Mouse (Mus musculus): Measurements from ENCODE around the gene Syap1.

The Syap1 gene

DNA sequence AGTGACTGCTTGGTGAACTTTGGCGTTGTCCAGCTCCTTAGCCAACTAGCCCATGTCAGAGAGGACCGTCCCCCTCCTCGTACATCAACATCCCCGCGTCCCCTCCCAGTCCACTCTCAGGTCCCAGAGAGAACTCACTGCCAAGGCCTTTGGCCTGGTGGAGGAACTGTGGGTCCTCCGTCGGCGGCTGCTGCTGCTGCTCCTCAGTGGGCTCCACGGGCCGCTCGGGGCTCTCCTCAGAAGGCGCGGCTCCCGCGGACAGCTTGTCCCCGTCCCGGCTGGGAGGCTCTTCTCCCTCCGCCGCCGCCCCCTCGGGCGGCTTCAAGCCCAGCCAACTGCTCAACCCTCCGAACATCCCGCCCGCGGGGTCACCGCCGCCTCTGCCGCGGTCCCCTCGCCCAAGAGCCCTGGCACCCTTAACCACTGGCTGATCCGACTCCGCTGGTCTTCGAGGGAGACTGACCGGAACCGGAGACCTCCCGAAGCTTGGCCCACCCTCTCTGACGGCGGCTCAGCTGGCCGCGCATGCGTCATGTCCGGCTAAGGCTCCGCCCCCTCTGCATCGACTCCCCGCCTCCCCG, at the start of gene Syap1:
Gene Syap1 (minus strand): TSS at position 517 of the 581 bp plus-strand sequence.
- DNase-seq (ENCODE audit: low read depth) = peak; percentile 85

DNA sequence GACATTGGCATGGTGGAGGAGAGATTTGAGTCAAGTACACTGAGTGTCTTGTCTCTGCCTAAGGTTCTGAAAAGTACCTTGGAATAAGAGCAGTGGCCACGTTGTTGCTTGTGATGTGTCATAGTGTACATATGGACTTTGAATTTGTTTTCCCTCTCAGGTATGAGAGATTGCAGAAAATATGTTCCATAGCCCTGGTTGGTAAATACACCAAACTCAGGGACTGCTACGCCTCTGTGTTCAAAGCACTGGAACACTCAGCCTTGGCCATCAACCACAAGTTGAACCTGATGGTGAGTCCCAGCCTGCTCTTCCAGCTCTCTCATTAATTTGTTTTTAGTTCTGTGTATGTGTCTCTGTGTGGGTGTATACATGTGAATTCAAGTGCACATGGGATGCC, 43.2 kb upstream of the Syap1 start:
- DNase-seq (ENCODE audit: low read depth) = no peak

DNA sequence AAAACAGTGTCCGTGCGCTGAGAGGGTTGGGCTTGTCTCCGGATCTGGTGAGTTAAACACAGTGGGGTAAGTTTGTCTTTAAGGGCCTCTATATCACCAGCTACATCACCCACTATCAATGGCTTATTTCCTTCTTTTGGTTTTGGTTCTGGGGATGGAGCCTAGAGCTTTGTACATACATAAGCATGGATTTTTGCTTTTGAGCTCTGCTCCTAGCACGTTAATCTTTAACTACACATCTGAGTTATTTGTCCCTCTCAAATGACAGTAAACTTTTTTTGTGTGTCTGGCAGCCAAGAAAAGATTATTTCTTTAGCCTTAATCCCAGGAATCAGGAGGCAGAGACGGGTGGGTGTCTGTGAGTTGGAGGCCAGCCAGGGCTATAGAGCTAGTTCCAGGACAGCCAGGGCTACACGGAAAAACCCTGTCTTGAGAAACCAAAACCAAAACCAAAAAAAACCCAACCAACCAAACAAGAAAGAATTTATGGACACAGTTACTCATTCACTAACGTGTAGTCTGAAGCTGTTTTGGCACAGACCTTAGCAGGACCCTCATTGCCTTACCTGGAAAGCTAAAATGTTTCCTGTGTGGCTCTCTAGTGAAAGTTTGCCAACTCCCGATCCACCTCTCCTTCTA, 33.4 kb upstream of the Syap1 start:
- DNase-seq (ENCODE audit: low read depth) = peak; percentile 30

DNA sequence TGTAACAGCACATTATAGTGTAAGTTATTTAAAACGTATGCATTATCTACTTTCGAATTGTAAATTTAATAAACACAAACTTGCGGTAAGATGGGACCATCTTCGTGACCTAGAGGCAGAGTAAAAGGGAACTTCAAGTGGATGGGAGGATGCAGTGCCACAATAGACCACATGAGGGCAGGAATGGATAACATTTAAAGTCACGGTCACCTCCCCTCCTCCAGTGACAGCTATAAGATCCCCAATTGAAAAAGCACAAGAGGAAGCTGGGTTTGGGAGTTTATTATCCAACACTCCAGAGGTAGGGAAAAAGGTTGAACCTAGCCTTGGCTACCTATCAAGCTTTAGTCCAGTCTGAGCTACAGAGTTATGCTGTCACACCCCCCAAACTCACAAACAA, 27.4 kb upstream of the Syap1 start:
- DNase-seq (ENCODE audit: low read depth) = peak; percentile 68

DNA sequence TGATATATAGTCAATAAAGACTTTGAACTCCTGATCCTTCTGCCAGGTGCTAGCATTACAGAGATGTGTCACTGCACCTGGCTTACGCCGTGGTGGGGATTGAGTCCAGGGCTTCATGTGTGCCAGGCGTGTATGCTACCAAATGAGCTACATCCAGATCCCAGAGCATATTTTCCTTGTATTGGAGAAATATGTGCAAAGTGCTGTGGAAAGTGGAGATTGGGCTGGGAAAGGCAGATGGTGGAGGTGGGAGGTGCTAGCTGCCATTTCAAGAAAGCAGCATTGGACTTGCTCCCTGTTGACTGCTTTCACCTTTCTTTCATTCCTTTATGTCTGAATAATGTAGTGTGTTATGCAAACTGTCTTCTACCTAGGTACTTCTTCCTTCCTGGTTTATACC, 25.4 kb upstream of the Syap1 start:
- DNase-seq (ENCODE audit: low read depth) = no peak

DNA sequence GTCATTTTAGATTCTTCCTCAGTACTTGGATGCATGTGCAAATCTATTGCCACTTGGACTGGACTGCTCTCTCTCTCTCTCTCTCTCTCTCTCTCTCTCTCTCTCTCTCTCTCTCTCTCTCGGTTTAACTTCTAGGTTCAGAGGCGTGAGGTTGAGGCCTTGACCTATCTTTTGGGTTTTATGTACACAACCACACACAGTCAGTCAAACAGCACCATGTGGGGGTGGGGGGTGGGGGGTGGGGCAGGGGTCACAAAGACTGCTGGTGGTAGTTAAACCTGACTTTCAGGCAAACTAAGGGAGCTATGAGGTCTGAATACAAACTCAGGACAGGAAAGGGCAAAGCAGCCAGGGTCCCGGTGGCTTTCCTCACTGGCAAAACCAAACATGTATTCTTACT, 19.3 kb upstream of the Syap1 start:
- no peak for DNase-seq (ENCODE audit: low read depth)

DNA sequence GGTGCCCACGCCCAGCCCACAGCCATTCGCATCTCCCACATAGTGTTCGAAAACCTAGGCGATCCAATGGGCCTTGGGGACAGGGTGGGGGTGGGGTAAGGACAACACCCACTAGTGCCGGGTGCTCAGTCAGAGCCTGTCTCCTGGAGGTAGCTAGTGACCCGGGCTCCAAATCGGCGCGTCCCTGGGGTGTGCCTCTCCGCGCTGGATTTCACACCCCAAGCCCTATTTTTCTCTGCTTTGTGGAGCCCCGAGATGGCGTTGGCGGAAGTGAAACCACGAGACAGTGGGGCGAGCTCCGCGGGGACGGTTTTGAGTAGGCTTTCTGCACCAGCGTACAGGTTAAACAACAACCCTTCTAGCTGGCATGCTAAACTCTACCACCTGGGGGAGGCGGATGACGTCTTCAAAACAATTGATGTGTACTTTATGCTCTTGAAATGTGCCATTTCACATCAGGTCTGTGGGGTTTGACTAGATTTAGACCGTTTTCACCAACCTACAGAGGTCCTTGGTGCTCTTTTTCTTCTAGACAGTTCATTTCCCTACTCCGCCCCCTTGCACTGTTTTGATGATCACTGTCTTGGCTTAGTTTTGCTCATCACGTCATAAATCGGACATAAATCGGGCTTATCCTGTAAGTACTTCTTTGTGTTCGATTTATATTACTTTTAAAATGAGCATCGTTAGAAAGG, 13.9 kb upstream of the Syap1 start:
- peak; percentile 89 for DNase-seq (ENCODE audit: low read depth)

DNA sequence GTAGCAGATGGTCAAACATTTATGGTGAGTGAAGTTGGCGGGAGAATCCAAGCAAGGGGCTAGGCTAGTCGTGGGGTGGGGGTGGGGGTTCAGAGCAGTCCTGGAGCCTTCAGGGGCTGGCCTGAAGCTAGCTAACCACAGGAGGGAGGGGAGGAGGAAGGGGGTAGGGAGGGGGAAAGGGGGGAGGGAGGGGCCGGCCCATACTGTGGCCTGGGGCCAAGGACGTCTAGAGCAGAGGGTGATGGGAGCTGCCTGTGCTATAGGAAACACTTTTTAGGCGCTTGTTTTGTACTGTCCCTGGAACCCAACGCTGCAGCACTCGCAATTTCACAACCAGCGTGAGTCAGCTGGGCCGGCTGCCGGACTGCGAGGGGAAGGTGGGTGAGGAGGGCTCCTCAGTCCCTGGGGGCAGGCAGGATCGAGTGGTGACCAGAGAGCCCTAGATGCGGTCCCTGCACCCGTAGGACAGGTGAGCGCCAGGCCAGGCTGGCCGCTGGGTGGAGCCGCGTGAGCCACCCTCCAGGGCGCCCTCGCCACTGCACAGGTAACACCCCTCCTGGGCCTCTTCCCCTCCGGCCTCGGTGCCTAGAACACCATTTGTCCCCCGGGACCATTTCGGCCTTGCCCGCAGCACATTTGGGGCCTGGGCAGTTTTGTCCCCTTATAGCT, 13.3 kb upstream of the Syap1 start:
- peak; percentile 51 for DNase-seq (ENCODE audit: low read depth)

DNA sequence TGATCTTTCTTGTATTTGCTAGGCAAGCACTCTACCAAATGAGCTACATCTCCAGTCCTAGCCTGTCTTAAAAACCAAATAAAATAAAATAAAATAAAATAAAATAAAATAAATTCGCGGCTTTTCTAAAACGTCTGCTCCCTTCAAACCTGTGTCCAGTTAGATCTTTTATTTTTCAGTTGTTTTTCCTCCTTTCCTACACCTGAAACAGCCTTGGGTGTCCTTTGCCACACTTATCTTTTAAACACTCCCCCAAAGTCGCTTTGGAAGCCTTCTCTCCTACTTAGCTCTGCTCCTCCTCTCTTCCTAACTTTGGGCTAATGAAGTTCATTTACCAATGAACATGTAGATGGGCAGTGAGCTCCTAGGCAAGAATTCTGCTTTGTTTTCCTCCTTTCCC, 12.7 kb upstream of the Syap1 start, which contains the start of gene Ctps2:
Gene Ctps2 (plus strand): TSS at position 301 of the 400 bp plus-strand sequence.
- DNase-seq (ENCODE audit: low read depth) = peak; percentile 14

DNA sequence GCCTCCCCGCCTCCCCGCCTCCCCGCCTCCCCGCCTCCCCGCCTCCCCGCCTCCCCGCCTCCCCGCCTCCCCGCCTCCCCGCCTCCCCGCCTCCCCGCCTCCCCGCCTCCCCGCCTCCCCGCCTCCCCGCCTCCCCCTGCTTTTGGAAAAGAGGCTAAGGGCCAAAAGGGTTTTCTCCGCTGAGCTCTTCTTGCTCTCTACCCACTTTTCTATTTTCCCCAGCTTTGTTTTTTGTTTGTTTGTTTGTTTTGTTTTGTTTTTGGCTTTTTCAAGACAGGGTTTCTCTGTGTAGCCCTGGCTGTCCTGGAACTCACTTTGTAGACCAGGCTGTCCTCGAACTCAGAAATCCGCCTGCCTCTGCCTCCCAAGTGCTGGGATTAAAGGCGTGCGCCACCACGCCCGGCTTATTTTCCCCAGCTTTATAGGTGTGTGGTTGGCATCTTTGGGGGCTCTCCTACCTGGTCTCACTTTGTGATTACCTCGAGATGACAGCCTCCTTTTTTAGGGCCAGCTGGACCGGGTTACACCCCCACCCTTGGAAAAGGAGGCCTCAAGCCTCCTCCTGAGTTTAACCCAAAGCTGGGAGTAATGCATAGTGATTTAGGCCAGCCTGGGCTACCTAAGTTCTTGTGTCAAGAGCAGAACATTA, 452 bp upstream of the Syap1 start:
- peak; percentile 50 for DNase-seq (ENCODE audit: low read depth)

DNA sequence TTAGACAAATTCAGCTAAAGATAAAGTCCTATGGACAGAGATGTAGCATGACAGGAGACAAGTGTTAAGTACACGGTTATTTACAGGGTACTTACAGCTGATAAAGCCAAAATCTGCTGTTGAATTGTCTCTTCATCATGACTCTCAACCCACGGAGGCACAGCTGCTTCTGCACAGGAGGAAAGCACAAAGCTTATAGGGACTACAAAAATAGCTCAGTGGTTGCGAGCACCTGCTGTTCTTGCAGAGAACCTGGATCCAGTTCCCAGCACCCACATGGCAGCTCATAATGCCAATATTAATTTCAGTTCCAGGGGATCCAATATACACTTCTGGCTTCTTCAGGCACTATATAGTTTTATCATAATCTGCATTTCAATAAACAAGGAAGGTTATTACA, 10.0 kb downstream of the Syap1 start:
- DNase-seq (ENCODE audit: low read depth) = no peak

DNA sequence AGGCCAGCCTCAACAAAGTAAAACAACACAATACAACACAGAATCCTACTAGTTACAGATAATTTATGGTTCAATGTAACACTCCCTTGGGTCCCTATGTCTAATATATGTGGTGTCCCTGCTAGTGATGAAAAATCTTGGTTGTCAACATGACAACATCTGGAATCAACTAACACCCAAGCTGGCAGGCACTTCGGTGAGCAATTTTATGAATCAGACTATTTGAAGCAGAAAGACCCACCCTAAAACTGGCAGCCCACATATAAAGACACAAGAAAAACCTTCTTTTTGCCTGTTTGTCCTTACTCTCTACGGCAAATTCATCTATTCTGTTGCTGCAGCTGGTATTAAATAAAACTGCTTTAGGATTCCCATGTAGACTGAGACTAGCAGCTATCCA, 14.5 kb downstream of the Syap1 start:
- DNase-seq (ENCODE audit: low read depth) = no peak

DNA sequence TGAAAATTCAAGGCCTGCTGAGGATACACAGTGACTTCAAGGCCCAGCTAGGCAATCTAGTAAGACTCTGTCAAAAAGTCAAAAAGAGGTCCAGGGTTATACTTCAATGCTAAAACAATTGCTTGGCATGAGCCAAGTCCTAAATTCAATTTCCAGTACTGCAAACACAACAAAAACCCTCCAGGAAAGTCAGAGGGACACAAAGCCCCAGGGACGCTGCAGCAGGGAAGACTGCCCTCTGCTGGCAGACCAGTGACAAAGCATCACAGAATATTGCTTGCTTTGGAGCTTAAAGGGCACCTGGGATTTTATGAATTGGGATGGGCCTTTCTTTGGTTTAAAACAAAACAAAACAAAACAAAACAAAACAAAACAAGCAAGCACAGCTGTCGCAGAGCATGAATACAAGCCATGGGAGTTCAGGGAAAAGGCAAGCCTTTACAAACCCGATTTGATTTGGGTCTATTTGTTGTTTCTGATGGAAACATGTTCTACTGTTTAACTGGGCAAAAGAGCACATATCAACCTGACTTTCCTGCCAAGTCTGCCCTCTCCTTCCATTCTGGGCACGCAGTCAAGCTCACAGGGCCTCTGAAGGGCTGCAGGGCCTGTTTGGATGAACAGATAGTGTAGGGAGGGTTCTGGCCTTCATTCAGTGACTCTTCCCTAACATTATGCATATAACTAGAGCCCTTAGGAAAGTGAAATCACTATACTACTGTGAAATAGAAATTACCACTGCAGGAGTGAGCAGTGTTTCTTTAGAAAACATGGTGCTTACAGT, 16.3 kb downstream of the Syap1 start:
- peak; percentile 44 for DNase-seq (ENCODE audit: low read depth)

DNA sequence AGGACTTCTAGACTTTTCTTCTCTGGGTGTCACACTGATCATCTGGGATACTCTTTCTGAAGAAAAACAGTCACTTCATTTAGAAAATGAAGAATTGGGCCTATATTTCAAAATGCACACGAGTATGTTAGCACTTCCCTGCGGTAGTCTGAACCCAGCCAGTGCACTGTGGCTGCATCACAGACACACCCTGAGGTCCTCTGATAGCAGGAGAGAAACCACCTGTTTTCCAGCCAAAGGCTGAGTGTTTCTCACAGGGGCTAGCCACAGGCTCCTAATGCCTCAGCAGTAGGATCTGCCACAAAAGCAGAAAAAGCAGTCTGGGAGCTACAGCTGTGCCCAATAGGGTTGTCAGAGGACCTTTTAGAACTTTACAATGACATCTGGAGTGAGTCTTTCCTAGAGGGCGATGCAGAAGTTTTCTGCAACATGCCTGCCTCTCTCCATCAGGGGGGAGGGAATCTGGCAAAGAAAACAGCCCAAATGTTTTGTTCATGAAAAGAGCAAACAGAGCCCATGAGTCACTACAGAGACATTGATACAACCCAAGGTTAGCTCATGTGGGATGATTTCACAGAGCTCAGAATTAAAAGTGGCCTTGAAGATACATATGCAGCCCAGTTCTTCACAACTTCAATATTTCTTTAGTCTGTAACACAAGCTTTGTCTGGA, 19.8 kb downstream of the Syap1 start:
- DNase-seq (ENCODE audit: low read depth) = no peak

DNA sequence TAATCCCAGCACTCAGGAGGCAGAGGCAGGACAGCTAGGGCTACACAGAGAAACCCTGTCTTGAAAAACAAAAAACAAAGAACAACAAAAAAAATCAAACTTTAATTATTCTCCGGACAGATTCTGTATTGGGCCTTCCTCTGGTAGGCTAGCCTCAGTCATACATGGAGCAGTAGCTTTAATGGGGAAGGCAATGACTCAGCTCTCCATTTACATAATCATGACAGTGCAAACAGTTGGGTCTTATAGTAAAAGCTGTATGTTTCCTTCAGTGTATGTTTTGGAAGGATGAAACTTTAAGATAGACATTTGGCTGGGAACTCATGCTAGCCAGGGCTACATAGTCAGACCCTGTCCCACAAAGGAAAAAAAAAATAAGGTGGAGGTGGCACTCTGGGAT, 39.6 kb downstream of the Syap1 start:
- no peak for DNase-seq (ENCODE audit: low read depth)

DNA sequence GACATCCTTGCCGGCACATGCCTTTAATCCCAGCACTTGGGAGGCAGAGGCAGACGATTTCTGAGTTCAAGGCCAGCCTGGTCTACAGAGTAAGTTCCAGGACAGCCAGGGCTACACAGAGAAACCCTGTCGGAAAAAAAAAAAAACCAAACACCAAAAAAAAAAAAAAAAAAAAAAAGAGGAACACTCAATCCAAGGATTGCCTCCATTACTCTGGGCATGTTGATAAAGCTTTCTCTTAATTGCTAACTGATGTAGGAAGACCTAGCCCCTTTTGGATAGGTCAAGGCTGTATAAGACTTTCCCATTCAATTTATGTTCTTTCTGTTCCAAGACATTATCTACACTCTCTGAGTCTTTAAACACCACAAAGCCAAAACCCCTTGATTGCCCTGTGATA, 42.7 kb downstream of the Syap1 start:
- DNase-seq (ENCODE audit: low read depth) = no peak

DNA sequence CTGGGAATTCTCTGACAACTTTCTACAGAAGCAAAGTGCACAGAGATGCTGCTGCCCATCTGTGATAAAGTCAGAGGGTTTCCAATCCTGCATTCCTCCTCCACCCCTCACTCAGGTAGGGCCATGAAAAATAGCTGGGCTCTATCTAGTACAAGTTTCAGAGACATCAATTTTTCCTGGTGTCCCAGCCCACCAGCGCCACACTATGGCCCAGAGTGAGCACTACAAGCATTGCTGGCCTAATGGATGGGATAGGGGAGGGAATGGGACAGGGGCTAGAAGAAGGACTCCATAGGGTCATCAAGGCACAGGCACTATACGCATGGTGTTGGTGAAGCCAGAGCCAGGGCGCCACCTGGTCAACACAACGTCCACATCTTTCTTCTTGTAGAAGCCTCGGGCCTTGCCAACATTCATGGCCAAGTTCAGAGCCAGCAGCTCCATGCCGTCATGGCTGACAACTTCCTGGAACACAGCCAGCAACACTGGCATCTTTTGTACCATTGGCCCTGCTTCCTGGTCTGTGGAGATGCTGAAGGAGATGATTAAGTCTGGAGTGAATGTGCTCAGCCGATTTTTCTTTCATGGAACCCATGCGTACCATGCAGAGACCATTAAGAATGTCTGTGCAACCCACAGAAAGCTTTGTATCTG, 43.7 kb downstream of the Syap1 start:
- no peak for DNase-seq (ENCODE audit: low read depth)

DNA sequence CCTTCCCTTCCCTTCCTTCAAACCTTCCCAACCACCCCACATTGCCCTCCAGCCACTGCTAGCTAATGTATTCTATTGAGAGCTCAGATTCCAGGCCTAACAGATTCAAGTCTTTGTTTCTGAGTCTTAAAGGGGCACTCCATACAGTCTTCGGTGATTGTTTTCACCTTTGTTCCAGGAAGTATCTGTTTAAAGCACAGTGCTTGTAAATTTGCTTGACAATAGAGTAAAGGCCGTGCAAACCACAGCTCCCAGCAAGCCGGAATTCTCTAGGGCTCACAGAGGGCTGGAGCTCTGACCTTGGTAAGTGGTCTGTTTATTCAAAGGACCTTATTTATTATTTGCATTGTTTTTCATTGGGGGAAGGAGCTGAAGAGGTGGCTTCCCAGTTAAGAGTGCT, 56.1 kb downstream of the Syap1 start:
- no peak for DNase-seq (ENCODE audit: low read depth)

DNA sequence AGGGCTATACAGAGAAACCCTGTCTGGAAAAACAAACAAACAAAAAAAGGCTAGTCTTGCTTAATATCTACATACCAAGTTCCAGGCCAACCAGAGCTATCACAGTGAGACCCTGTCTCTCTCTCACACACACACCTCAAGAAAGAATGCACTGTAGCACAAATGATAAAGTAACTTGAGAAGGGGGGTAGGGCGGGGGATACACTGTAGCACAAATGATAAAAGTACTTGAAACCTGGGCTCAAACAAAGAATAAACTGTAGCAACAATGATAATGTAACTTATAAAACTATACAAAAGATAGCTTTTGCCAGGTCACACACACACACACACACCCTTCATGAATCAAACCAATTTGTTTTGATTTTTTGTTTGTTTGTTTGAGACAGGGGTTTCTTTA, 56.7 kb downstream of the Syap1 start:
- no peak for DNase-seq (ENCODE audit: low read depth)

DNA sequence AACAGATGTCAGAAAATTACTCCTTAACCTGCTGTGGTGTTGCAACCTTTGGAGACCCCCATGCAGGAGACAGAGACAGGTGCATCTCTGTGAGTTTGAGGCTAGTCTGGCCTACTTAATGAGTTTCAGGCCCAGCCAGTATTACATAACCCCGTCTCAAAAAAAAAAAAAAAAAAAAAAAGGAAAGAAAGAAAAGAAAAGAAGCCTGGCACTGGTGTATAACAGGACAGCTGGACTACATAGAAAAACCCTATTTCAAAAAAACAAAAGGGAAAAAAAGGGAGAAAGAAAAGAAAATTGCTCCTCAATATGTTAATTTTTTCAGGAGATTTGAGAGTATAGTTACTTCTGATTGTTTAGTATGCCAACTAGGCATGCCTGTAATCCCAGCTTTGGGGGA, 57.2 kb downstream of the Syap1 start:
- DNase-seq (ENCODE audit: low read depth) = no peak

DNA sequence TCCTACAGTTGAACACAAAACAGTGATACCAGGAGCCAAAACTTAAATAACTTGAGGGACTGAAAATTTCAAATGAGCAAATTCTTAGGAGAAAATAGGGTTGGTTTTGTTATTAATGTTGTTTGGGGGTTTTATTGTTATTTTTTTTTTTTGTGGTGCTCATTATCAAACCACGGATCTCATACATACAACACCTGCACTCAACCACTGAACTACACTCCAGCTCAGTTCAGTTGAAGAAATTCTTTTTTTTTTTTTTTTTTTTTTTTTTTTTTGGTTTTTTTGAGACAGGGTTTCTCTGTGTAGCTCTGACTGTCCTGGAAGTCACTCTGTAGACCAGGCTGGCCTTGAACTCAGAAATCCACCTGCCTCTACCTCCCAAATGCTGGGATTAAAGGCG, 57.9 kb downstream of the Syap1 start:
- peak; percentile 31 for DNase-seq (ENCODE audit: low read depth)
